Mouse (Mus musculus) small intestine, adult 2 months (tissue): ENCODE measurements at regions not wholly inside any gene's neighbourhood (a gene's known extent, or its start where the extent isn't known, plus 50 kb on each side); places are given as distances from the start of the nearest gene placed in this dataset.

ENCODE experiments used
- CTCF ChIP-seq: fragments of 200-500 bp; IDR thresholded peaks from 2 replicates; pipeline ENCODE4 v1.5.1; 2012; ENCODE audit warnings: low read depth, mild to moderate bottlenecking, control low read depth, inconsistent platforms, low read length, moderate library complexity, mixed read lengths; ENCODE audit not compliant: insufficient replicate concordance, insufficient read length; ENCODE audit errors: extremely low read depth
- POLR2A ChIP-seq: fragments of 200-500 bp; IDR thresholded peaks from 2 replicates; pipeline ENCODE4 v1.6.1; 2012; ENCODE audit warnings: low read depth, mild to moderate bottlenecking, control low read depth, inconsistent platforms, low read length, moderate library complexity

DNA sequence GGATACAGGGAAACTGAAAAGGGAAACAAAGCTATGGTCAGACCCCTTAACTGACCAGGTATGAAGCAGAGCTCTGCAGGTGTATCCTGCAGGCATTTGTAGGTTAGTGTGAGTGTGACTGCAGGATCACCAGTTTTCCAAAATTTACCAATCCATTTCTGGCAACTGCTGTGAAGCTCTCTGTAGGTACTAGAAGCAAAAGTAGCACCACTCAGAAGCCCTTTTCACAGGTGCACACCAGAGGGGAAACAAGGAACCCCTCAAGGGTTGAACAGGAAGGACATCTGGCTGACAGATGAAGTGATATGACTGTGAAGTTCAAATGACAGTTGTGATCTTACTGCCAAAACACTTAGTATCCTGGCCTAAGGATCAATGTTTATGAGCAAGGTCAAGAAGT, 1065.5 kb downstream of the Adam6a start:
- TF ChIP-seq CTCF (no peak), POLR2A (no peak)
